Comparison of ENCODE assay signal across 17 mouse cellular contexts in the genomic region with DNA sequence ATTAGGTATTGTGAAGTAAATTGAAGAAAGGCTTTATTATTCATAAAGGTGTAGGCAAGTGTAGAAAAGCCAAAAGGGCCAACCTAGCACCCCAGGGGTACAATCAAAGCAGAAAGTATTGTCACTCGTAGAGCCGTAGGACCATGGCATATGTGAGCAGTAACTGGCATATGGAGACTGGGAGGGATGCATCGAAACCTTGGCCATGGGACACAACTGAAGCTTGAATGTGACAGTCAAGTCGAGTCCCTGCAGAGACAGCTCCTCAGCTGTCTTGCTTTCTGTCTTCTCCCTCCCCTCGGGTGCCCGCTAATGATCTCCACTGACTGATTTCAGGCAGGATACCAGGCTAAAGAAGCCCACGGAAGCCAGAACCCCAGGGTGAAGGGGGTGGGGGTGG.
"Had no signal": no experiment of that assay in that cellular context is flagged by ENCODE, and none has a peak within 500 bp of the region (broad histone marks: within the 10 kb centered on the region; RNA-seq: fewer than 3 reads in every experiment).

No protein-coding gene starts in this region.

- H3K27ac ChIP-seq: lung, embryonic 15.5 days; macrophage; midbrain, embryonic 13.5 days; midbrain, embryonic 15.5 days; neural tube, embryonic 12.5 days; stomach, embryonic 15.5 days; stomach, postnatal 0 days had no signal

- DNase-seq: lung, adult 2 months; lung, postnatal 14 days; lung, postnatal 36 days; right cerebral cortex, postnatal 14 days; thymus, adult 2 months; thymus, postnatal 25 days; thymus, postnatal 4 days had no signal

- H3K4me3 ChIP-seq: lung, embryonic 15.5 days; megakaryocyte, embryonic 14.5 days; midbrain, embryonic 13.5 days; midbrain, embryonic 15.5 days; neural tube, embryonic 12.5 days; stomach, embryonic 15.5 days had no signal

- ATAC-seq: lung, postnatal 0 days; midbrain, embryonic 13.5 days; midbrain, embryonic 15.5 days had no signal

- H3K27me3 ChIP-seq: lung, embryonic 15.5 days; megakaryocyte, embryonic 14.5 days; midbrain, embryonic 13.5 days; midbrain, embryonic 15.5 days; neural tube, embryonic 12.5 days; stomach, embryonic 15.5 days had no signal

- H3K4me1 ChIP-seq: megakaryocyte, embryonic 14.5 days had no signal

- H3K36me3 ChIP-seq: lung, embryonic 15.5 days; midbrain, embryonic 13.5 days; midbrain, embryonic 15.5 days; neural tube, embryonic 12.5 days; stomach, embryonic 15.5 days had no signal

- H3K9me3 ChIP-seq: lung, embryonic 15.5 days; midbrain, embryonic 13.5 days; midbrain, embryonic 15.5 days; neural tube, embryonic 12.5 days; stomach, embryonic 15.5 days had no signal

- H3K9ac ChIP-seq: lung, embryonic 15.5 days; midbrain, embryonic 13.5 days; midbrain, embryonic 15.5 days; neural tube, embryonic 12.5 days; stomach, embryonic 15.5 days had no signal

- H3K4me2 ChIP-seq: lung, embryonic 15.5 days; midbrain, embryonic 11.5 days; midbrain, embryonic 13.5 days; midbrain, embryonic 15.5 days; neural tube, embryonic 12.5 days; stomach, embryonic 15.5 days had no signal
